Mouse (Mus musculus) kidney, embryonic 16.5 days (tissue): ENCODE measurements around the gene Klhl42. TPM values are rescaled to one million over a fixed set of nuclear protein-coding genes. Genes with fewer than 3 reads are reported as not detected.

Experiments
- polyA plus RNA-seq: library from polyadenylated mRNA; unstranded; fragments of >200 nt; fragmentation: Nextera tagmentation; extraction: Ambion mirVana; gene quantifications from 2 replicates; pipeline ENCODE4 v1.2.1, GENCODE M21; 2015

The Klhl42 gene
- polyA plus RNA-seq, 1 experiment from 2014 or later: 6.0 TPM

Other genes with a start within 250 kb of the Klhl42 start
- gene Smco2, start 241.3 kb upstream of the Klhl42 start, polyA plus RNA-seq: not detected in 2 replicates
- gene Ppfibp1, start 202.9 kb upstream of the Klhl42 start, polyA plus RNA-seq: 66.1 and 71.1 TPM in 2 replicates
- 0.17 and 0.37 TPM in 2 replicates for gene 1700034J05Rik, start 137.0 kb upstream of the Klhl42 start, polyA plus RNA-seq
- gene Rep15, start 58.8 kb upstream of the Klhl42 start, polyA plus RNA-seq: 0.85 and 1.1 TPM in 2 replicates
- gene Mrps35, start 48.6 kb upstream of the Klhl42 start, polyA plus RNA-seq: 120 and 131 TPM in 2 replicates
- gene Mansc4, start 4.3 kb upstream of the Klhl42 start, polyA plus RNA-seq: 5.3 and 5.9 TPM in 2 replicates
- gene Pthlh, start 172.8 kb downstream of the Klhl42 start, polyA plus RNA-seq: 1.3 TPM in 2 replicates